Mouse (Mus musculus) MEL (cell line): ENCODE results near the gene Ddx17. TPM values are rescaled to one million over a fixed set of nuclear protein-coding genes. Genes with fewer than 3 reads are reported as not detected.

ENCODE experiments used
- DNase-seq: peaks from one replicate; pipeline ENCODE4 v3.0.0; 2011; ENCODE audit warnings: low read depth, low spot score
- H3K27ac ChIP-seq: 2 replicates; pipeline ENCODE4 v1.5.1; 2012; ENCODE audit warnings: low read depth, mild to moderate bottlenecking, control low read depth, low read length, moderate library complexity; ENCODE audit not compliant: control insufficient read depth
- H3K27me3 ChIP-seq, 2 experiments: fragments of 150-350 bp in 1 of 2; sonication (generic) in 1 of 2; 2 replicates each; pipeline ENCODE4 v1.6.1; 2012; ENCODE audit warnings: low read length in 2 of 2, mild to moderate bottlenecking in 2 of 2, improper control_type of control experiment in 1 of 2, moderate library complexity in 1 of 2; ENCODE audit not compliant: insufficient read depth in 2 of 2, control insufficient read depth in 1 of 2
- H3K36me3 ChIP-seq, 2 experiments: 2 replicates each; pipeline ENCODE4 v1.6.1; 2012 to 2014; ENCODE audit warnings: low read length in 2 of 2, improper control_type of control experiment in 1 of 2, inconsistent platforms in 1 of 2, mild to moderate bottlenecking in 1 of 2; ENCODE audit not compliant: insufficient read depth in 2 of 2, control insufficient read depth in 1 of 2
- H3K4me1 ChIP-seq, 2 experiments: fragments of 150-350 bp in 1 of 2; sonication (generic) in 1 of 2; 2 replicates each; pipeline ENCODE4 v1.6.1; 2012; ENCODE audit warnings: low read length in 2 of 2, improper control_type of control experiment in 1 of 2, mild to moderate bottlenecking in 1 of 2; ENCODE audit not compliant: insufficient read depth in 2 of 2, control insufficient read depth in 1 of 2
- H3K4me3 ChIP-seq, 2 experiments: fragments of 150-350 bp in 1 of 2; sonication (generic) in 1 of 2; 2 replicates each; pipeline ENCODE4 v1.5.1; 2012; ENCODE audit warnings: low read depth in 2 of 2, low read length in 2 of 2, mild to moderate bottlenecking in 2 of 2, moderate library complexity in 2 of 2, control low read depth in 1 of 2, improper control_type of control experiment in 1 of 2; ENCODE audit not compliant: control insufficient read depth in 1 of 2, insufficient read depth in 1 of 2
- H3K79me2 ChIP-seq: 2 replicates; pipeline ENCODE4 v1.6.1; 2012; ENCODE audit warnings: mild to moderate bottlenecking, low read length, moderate library complexity; ENCODE audit not compliant: control insufficient read depth, poor library complexity, insufficient read depth
- H3K9ac ChIP-seq: 2 replicates; pipeline ENCODE4 v1.6.1; 2012; ENCODE audit warnings: low read depth, mild to moderate bottlenecking, control low read depth, low read length, moderate library complexity; ENCODE audit not compliant: control insufficient read depth, poor library complexity, severe bottlenecking
- H3K9me3 ChIP-seq: fragments of 150-350 bp; sonication (generic); replicated peaks from 2 replicates; pipeline ENCODE4 v1.6.1; 2012; ENCODE audit warnings: mild to moderate bottlenecking, low read length, improper control_type of control experiment, moderate library complexity; ENCODE audit not compliant: insufficient read depth
- BHLHE40 ChIP-seq: IDR thresholded peaks from 2 replicates; pipeline ENCODE4 v1.6.1; 2012; ENCODE audit warnings: low read depth, mild to moderate bottlenecking, inconsistent platforms, low read length, improper control_type of control experiment, borderline replicate concordance
- CHD1 ChIP-seq: IDR thresholded peaks from 2 replicates; pipeline ENCODE4 v1.6.1; 2012; ENCODE audit warnings: low read depth, mild to moderate bottlenecking, inconsistent platforms, low read length, improper control_type of control experiment
- CHD2 ChIP-seq: IDR thresholded peaks from 2 replicates; pipeline ENCODE4 v1.6.1; 2011; ENCODE audit warnings: low read length, improper control_type of control experiment
- E2F4 ChIP-seq: IDR thresholded peaks from 2 replicates; pipeline ENCODE4 v1.6.1; 2011; ENCODE audit warnings: low read depth, low read length, improper control_type of control experiment, borderline replicate concordance
- GABPA ChIP-seq: IDR thresholded peaks from 2 replicates; pipeline ENCODE4 v1.6.1; 2012; ENCODE audit warnings: low read depth, mild to moderate bottlenecking, inconsistent platforms, low read length, improper control_type of control experiment, moderate library complexity
- HCFC1 ChIP-seq: IDR thresholded peaks from 2 replicates; pipeline ENCODE4 v1.6.1; 2012; ENCODE audit warnings: low read depth, mild to moderate bottlenecking, inconsistent platforms, low read length, improper control_type of control experiment, moderate library complexity
- JUND ChIP-seq: IDR thresholded peaks from 2 replicates; pipeline ENCODE4 v1.6.1; 2011; ENCODE audit warnings: low read depth, mild to moderate bottlenecking, improper control_type of control experiment, low read length
- KAT2A ChIP-seq: conservative IDR thresholded peaks from 2 replicates; pipeline ENCODE4 v1.6.1; 2012; ENCODE audit warnings: low read depth, low read length, improper control_type of control experiment, inconsistent platforms
- MAX ChIP-seq: IDR thresholded peaks from 2 replicates; pipeline ENCODE4 v1.6.1; 2011; ENCODE audit warnings: low read length, improper control_type of control experiment
- MAZ ChIP-seq: IDR thresholded peaks from 2 replicates; pipeline ENCODE4 v1.6.1; 2012; ENCODE audit warnings: low read depth, mild to moderate bottlenecking, inconsistent platforms, low read length, improper control_type of control experiment
- MEF2A ChIP-seq: IDR thresholded peaks from 2 replicates; pipeline ENCODE4 v1.6.1; 2014; ENCODE audit warnings: low read depth, mild to moderate bottlenecking, inconsistent platforms, low read length, improper control_type of control experiment; ENCODE audit not compliant: poor library complexity, insufficient replicate concordance, severe bottlenecking; ENCODE audit errors: extremely low read depth
- NELFE ChIP-seq: IDR thresholded peaks from 2 replicates; pipeline ENCODE4 v1.6.1; 2011; ENCODE audit warnings: low read depth, low read length, improper control_type of control experiment
- POLR2A ChIP-seq, 2 experiments: IDR thresholded peaks; 2 replicates each; pipeline ENCODE4 v1.6.1; 2011 to 2012; ENCODE audit warnings: low read length in 2 of 2, mild to moderate bottlenecking in 2 of 2, control low read depth in 1 of 2, improper control_type of control experiment in 1 of 2, low read depth in 1 of 2, moderate library complexity in 1 of 2; ENCODE audit not compliant: control insufficient read depth in 1 of 2, insufficient read depth in 1 of 2, poor library complexity in 1 of 2
- POLR2AphosphoS5 ChIP-seq: IDR thresholded peaks from 2 replicates; pipeline ENCODE4 v1.6.1; 2012; ENCODE audit warnings: low read depth, borderline replicate concordance, mild to moderate bottlenecking, inconsistent platforms, low read length, moderate library complexity, mixed read lengths
- RAD21 ChIP-seq: IDR thresholded peaks from 2 replicates; pipeline ENCODE4 v1.6.1; 2011; ENCODE audit warnings: mild to moderate bottlenecking, low read depth, low read length, improper control_type of control experiment
- RCOR1 ChIP-seq: IDR thresholded peaks from 2 replicates; pipeline ENCODE4 v1.6.1; 2012; ENCODE audit warnings: low read depth, mild to moderate bottlenecking, inconsistent platforms, low read length, improper control_type of control experiment
- SIN3A ChIP-seq: IDR thresholded peaks from 2 replicates; pipeline ENCODE4 v1.6.1; 2012; ENCODE audit warnings: low read length, improper control_type of control experiment, inconsistent platforms
- TAL1 ChIP-seq: IDR thresholded peaks from 2 replicates; pipeline ENCODE4 v1.6.1; 2012; ENCODE audit warnings: mild to moderate bottlenecking, inconsistent platforms, low read length, moderate library complexity, mixed read lengths
- TBP ChIP-seq: IDR thresholded peaks from 2 replicates; pipeline ENCODE4 v1.8.0; 2011; ENCODE audit warnings: low read depth, low read length, improper control_type of control experiment
- TCF12 ChIP-seq: IDR thresholded peaks from 2 replicates; pipeline ENCODE4 v1.6.1; 2014; ENCODE audit warnings: low read depth, mild to moderate bottlenecking, inconsistent platforms, low read length, improper control_type of control experiment, moderate library complexity
- UBTF ChIP-seq: IDR thresholded peaks from 2 replicates; pipeline ENCODE4 v1.6.1; 2012; ENCODE audit warnings: low read depth, mild to moderate bottlenecking, inconsistent platforms, low read length, improper control_type of control experiment, moderate library complexity, borderline replicate concordance; ENCODE audit not compliant: insufficient read depth
- USF1 ChIP-seq: IDR thresholded peaks from 2 replicates; pipeline ENCODE4 v1.6.1; 2014; ENCODE audit warnings: low read depth, mild to moderate bottlenecking, inconsistent platforms, low read length, improper control_type of control experiment, moderate library complexity
- ZC3H11A ChIP-seq: IDR thresholded peaks from 2 replicates; pipeline ENCODE4 v1.6.1; 2012; ENCODE audit warnings: low read depth, mild to moderate bottlenecking, inconsistent platforms, low read length, improper control_type of control experiment
- ZMIZ1 ChIP-seq: IDR thresholded peaks from 2 replicates; pipeline ENCODE4 v1.6.1; 2012; ENCODE audit warnings: low read depth, mild to moderate bottlenecking, inconsistent platforms, low read length, improper control_type of control experiment, moderate library complexity
- ZNF384 ChIP-seq: IDR thresholded peaks from 2 replicates; pipeline ENCODE4 v1.6.1; 2012; ENCODE audit warnings: low read depth, mild to moderate bottlenecking, inconsistent platforms, low read length, improper control_type of control experiment
- polyA plus RNA-seq, 2 experiments: library from polyadenylated mRNA; stranded (reverse) in 1 of 2; unstranded in 1 of 2; fragments of >175 nt in 1 of 2; fragments of >200 nt in 1 of 2; gene quantifications; 2 replicates each; pipeline versions ENCODE4 v1.2.1 to v1.2.4; 2012; ENCODE audit warnings: low replicate concordance in 2 of 2, low read depth in 1 of 2; ENCODE audit not compliant: insufficient read length in 2 of 2, insufficient read depth in 1 of 2, missing spikeins in 1 of 2
- total RNA-seq: library from RNA; depleted of rRNA; stranded (reverse); fragments of 300-350 nt; gene quantifications from 2 replicates; pipeline ENCODE4 v1.2.3, GENCODE M21; 2012

Ddx17 gene
- total and polyA plus RNA-seq, 3 experiments = 85.4 to 148 (median 115) TPM

DNA sequence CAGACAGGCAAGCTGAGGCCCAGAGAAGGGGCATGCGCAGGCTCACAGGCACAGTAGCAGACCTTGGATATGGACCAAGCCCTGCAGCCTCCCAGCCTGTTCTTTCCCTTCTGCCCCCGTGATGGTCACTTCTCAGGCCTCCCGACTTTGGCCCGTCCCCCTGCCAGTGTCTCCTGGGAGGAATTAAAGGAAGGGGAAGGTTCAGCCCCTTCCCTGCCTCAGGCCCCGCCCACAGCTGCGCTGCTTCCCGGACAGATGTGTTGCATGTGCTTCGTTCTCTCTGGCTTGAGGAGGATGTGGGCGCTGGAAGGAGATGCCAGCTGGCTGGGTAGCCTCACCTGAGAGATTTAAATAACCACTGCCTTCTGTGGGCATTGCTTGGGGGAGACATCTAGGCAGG, 32.6 kb downstream of the Ddx17 start:
- peaks cover 0 to under 1% of the 10 kb centered on the region in 2 experiments; a peak in 1 of 4 replicates for H3K36me3 ChIP-seq
- H3K27ac ChIP-seq = no peak overlapping the region
- H3K4me3 ChIP-seq = no peak overlapping the region
- H3K9ac ChIP-seq = no peak overlapping the region
- TF ChIP-seq UBTF (no peak), SIN3A (no peak), TBP (no peak), BHLHE40 (no peak), RCOR1 (no peak), TAL1 (no peak), MAX (no peak), JUND (no peak), RAD21 (no peak), NELFE (no peak), ZNF384 (no peak)
- peaks cover 0 to 12% of the 10 kb centered on the region in 2 experiments; a peak in 3 of 4 replicates for H3K4me1 ChIP-seq
- H3K9me3 ChIP-seq = no peaks in the 10 kb centered on the region
- DNase-seq = no peak
- H3K79me2 ChIP-seq = no peaks in the 10 kb centered on the region
- no peaks in the 10 kb centered on the region for H3K27me3 ChIP-seq

DNA sequence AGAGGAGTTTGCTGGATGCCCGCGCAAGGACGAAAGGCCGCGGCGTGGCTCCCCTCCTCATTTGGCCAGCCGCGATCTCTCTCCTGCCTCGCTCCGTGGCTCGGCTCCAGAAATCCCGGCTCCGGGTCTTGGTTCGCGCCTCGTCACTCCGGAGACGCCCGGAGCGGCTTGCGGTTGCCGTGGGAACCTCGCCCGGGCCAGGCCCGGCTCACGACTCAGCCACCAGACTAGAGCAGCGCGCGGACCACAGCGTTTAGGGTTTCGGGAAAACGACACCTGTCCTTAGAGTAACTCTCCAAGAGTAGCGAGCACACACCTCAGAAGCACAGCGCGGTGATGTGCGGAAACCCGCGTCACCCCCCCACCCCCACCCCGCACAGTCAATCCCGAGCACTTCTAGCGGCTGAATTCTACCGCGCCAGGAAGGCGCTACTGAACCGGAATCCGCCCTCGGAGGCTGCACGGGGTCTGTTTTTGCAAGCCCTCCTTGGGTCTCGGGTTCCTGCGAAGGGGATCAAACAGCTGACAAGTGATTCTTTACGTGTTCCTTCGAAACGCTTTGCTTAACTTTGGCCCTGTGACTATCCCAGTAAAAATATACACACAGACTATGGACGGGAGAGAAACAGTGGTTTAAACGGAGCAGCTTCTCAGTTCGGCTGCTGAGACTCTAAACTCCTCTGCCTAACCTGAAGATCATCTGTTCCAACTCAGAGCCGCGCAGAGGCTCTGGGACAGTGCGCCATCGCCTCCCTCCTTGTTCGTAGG, 34.8 kb downstream of the Ddx17 start:
- H3K4me3 ChIP-seq = no peak overlapping the region

DNA sequence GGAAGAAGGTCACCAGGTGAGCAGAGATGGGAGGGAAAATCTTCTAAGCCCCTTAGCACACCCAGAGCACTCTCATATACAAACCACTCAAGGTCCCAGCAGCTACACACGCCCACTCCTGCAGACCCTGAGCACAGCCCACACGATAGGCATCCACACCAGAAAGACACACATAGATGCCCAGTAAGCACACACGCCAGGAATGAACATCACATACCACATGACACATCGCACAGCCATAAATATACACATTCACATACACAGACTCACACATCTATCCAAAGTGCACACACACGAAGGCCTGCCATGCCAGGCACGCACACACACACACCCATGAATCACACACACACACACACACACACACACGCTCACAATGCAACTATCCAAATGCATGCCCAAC, 36.1 kb downstream of the Ddx17 start:
- Histone ChIP-seq H3K36me3 (no peaks in the 10 kb centered on the region), H3K4me3 (no peak overlapping the region), H3K27ac (no peak overlapping the region), H3K27me3 (no peaks in the 10 kb centered on the region), H3K79me2 (no peaks in the 10 kb centered on the region), H3K9me3 (no peaks in the 10 kb centered on the region), H3K9ac (no peak overlapping the region), H3K4me1 (no peaks in the 10 kb centered on the region)
- TF ChIP-seq POLR2AphosphoS5 (no peak), TBP (no peak), ZMIZ1 (no peak), GABPA (no peak), SIN3A (no peak), POLR2A (IDR thresholded peaks at IDR 0.05; ENCODE audit: control insufficient read depth in 1 of 2, insufficient read depth in 1 of 2, low read depth in 1 of 2, low read length in 2 of 2, poor library complexity in 1 of 2) (no peak), MAZ (no peak), HCFC1 (no peak), USF1 (no peak), ZC3H11A (no peak), CHD2 (no peak), RCOR1 (no peak), CHD1 (no peak), E2F4 (no peak), TCF12 (no peak)
- no peak for DNase-seq

More for the DNA sequence above, 34.8 kb downstream of the Ddx17 start:
- Histone ChIP-seq H3K9me3 (no peaks in the 10 kb centered on the region), H3K27ac (no peak overlapping the region), H3K79me2 (no peaks in the 10 kb centered on the region), H3K4me1 (no peaks in the 10 kb centered on the region), H3K9ac (no peak overlapping the region), H3K36me3 (no peaks in the 10 kb centered on the region), H3K27me3 (no peaks in the 10 kb centered on the region)
- TF ChIP-seq TCF12 (no peak), MEF2A (no peak), KAT2A (no peak)
- DNase-seq = no peak
